Mouse (Mus musculus) intestine, postnatal 0 days (tissue): Measurements from ENCODE around the gene Adipoq. TPM values are rescaled to one million over a fixed set of nuclear protein-coding genes. Genes with fewer than 3 reads are reported as not detected.

ENCODE experiments used
- ATAC-seq: fragments of 200-750 bp; cut with Nextera tagmentation; 2 replicates; pipeline ENCODE4 v1.8.0; 2017; ENCODE audit warnings: mild to moderate bottlenecking, moderate TSS enrichment, moderate library complexity
- H3K27ac ChIP-seq: fragments of 300-500 bp; sonication (generic); 2 replicates; pipeline ENCODE4 v1.5.1; 2014; ENCODE audit warnings: mild to moderate bottlenecking, low read depth, low read length, moderate library complexity
- H3K27me3 ChIP-seq: fragments of 300-500 bp; sonication (generic); replicated peaks from 2 replicates; pipeline ENCODE4 v1.6.1; 2014; ENCODE audit warnings: low read length, mixed read lengths; ENCODE audit not compliant: control insufficient read depth, insufficient read depth
- H3K36me3 ChIP-seq: fragments of 300-500 bp; sonication (generic); 2 replicates; pipeline ENCODE4 v1.6.1; 2014; ENCODE audit warnings: mild to moderate bottlenecking, moderate library complexity; ENCODE audit not compliant: control insufficient read depth, insufficient read depth
- H3K4me1 ChIP-seq: fragments of 300-500 bp; sonication (generic); replicated peaks from 2 replicates; pipeline ENCODE4 v1.6.1; 2014; ENCODE audit warnings: antibody characterized with exemption, low read length, mixed read lengths; ENCODE audit not compliant: control insufficient read depth, insufficient read depth
- H3K4me2 ChIP-seq: fragments of 300-500 bp; sonication (generic); replicated peaks from 2 replicates; pipeline ENCODE4 v1.6.1; 2014; ENCODE audit warnings: low read depth, mild to moderate bottlenecking, moderate library complexity
- H3K4me3 ChIP-seq: fragments of 300-500 bp; sonication (generic); 2 replicates; pipeline ENCODE4 v1.5.1; 2014; ENCODE audit warnings: low read depth, low read length
- H3K9ac ChIP-seq: fragments of 300-500 bp; sonication (generic); 2 replicates; pipeline ENCODE4 v1.6.1; 2014; ENCODE audit warnings: mild to moderate bottlenecking, low read depth, low read length
- H3K9me3 ChIP-seq: fragments of 300-500 bp; sonication (generic); 2 replicates; pipeline ENCODE4 v1.6.1; 2016; ENCODE audit warnings: mixed run types; ENCODE audit not compliant: control insufficient read depth
- CTCF ChIP-seq: sonication (generic); IDR thresholded peaks from 2 replicates; pipeline ENCODE4 v1.5.1; 2016; ENCODE audit warnings: low read depth, mild to moderate bottlenecking, control low read depth, antibody characterized with exemption, moderate library complexity
- WGBS: fragments of 180-500 bp; shearing (Covaris S2); extraction: QIAGEN DNeasy Blood & Tissue Kit; methylation state at CpG from one replicate; pipeline ENCODE4 v1.1.7; 2014; 5-methylcytosine and 5-hydroxymethylcytosine counted together
- polyA plus RNA-seq: library from polyadenylated mRNA; unstranded; fragments of >200 nt; fragmentation: Nextera tagmentation; extraction: Ambion mirVana; gene quantifications from 2 replicates; pipeline ENCODE4 v1.2.1, GENCODE M21; 2015

The Adipoq gene
- polyA plus RNA-seq, 1 experiment from 2014 or later = not detected

GRCm38 (mm10) chr16:23140911-23141310 is 5.4 kb upstream of the Adipoq start:
- Histone ChIP-seq H3K4me1 (no peaks in the 10 kb centered on the region), H3K4me3 (no peak overlapping the region), H3K9me3 (no peaks in the 10 kb centered on the region), H3K4me2 (no peak overlapping the region), H3K27ac (no peak overlapping the region), H3K27me3 (no peaks in the 10 kb centered on the region), H3K36me3 (no peaks in the 10 kb centered on the region), H3K9ac (no peak overlapping the region)
- WGBS = 92% methylated on average over 3 of the region's 3 CpGs
- TF ChIP-seq CTCF = no peak
- ATAC-seq = no peak

- no peak for ATAC-seq
- no peak for TF ChIP-seq CTCF
- Histone ChIP-seq H3K4me2 (no peak overlapping the region), H3K36me3 (no peaks in the 10 kb centered on the region), H3K27me3 (no peaks in the 10 kb centered on the region), H3K27ac (no peak overlapping the region), H3K4me3 (no peak overlapping the region), H3K9me3 (no peaks in the 10 kb centered on the region), H3K4me1 (no peaks in the 10 kb centered on the region), H3K9ac (no peak overlapping the region)
- WGBS = 87% methylated on average over 7 of the region's 7 CpGs
These were observed 2.0 kb upstream of the Adipoq start for GRCm38 (mm10) chr16:23144326-23144725.

- WGBS = 76% methylated on average over 5 of the region's 5 CpGs
- Histone ChIP-seq H3K36me3 (no peaks in the 10 kb centered on the region), H3K9me3 (no peaks in the 10 kb centered on the region), H3K27me3 (no peaks in the 10 kb centered on the region), H3K4me3 (no peak overlapping the region), H3K4me1 (no peaks in the 10 kb centered on the region), H3K9ac (no peak overlapping the region), H3K4me2 (no peak overlapping the region), H3K27ac (no peak overlapping the region)
- ATAC-seq = no peak
- TF ChIP-seq CTCF = no peak
These were observed 1.1 kb upstream of the Adipoq start for GRCm38 (mm10) chr16:23145211-23145610.

- Histone ChIP-seq H3K4me1 (no peaks in the 10 kb centered on the region), H3K27ac (no peak overlapping the region), H3K9ac (no peak overlapping the region), H3K4me2 (no peak overlapping the region), H3K36me3 (no peaks in the 10 kb centered on the region), H3K27me3 (no peaks in the 10 kb centered on the region), H3K4me3 (no peak overlapping the region), H3K9me3 (no peaks in the 10 kb centered on the region)
- no peak for ATAC-seq
- 78% methylated on average over 2 of the region's 2 CpGs for WGBS
- no peak for TF ChIP-seq CTCF
These were observed 2.6 kb downstream of the Adipoq start for GRCm38 (mm10) chr16:23148936-23149335.

- ATAC-seq = no peak
- WGBS = 65% methylated on average over 8 of the region's 8 CpGs
- Histone ChIP-seq H3K36me3 (no peaks in the 10 kb centered on the region), H3K9me3 (no peaks in the 10 kb centered on the region), H3K9ac (no peak overlapping the region), H3K27me3 (no peaks in the 10 kb centered on the region), H3K27ac (no peak overlapping the region), H3K4me1 (no peaks in the 10 kb centered on the region), H3K4me3 (no peak overlapping the region), H3K4me2 (no peak overlapping the region)
- no peak for TF ChIP-seq CTCF
These were observed 3.1 kb downstream of the Adipoq start for GRCm38 (mm10) chr16:23149396-23149795.

- no peak overlapping the region for H3K4me2 ChIP-seq
- no peak for ATAC-seq
- H3K4me1 ChIP-seq = no peaks in the 10 kb centered on the region
- H3K4me3 ChIP-seq = no peak overlapping the region
- no peaks in the 10 kb centered on the region for H3K9me3 ChIP-seq
- H3K27ac ChIP-seq = no peak overlapping the region
- TF ChIP-seq CTCF = peak; percentile 80
- no peaks in the 10 kb centered on the region for H3K36me3 ChIP-seq
- no peak overlapping the region for H3K9ac ChIP-seq
- 11% methylated on average over 2 of the region's 2 CpGs for WGBS
- H3K27me3 ChIP-seq = no peaks in the 10 kb centered on the region
These were observed 5.1 kb downstream of the Adipoq start for GRCm38 (mm10) chr16:23151423-23151822.

GRCm38 (mm10) chr16:23154261-23154660 is 7.9 kb downstream of the Adipoq start:
- Histone ChIP-seq H3K9ac (no peak overlapping the region), H3K9me3 (no peaks in the 10 kb centered on the region), H3K36me3 (no peaks in the 10 kb centered on the region), H3K4me2 (no peak overlapping the region), H3K27me3 (no peaks in the 10 kb centered on the region), H3K27ac (no peak overlapping the region), H3K4me1 (no peaks in the 10 kb centered on the region), H3K4me3 (no peak overlapping the region)
- WGBS = 78% methylated on average over 5 of the region's 5 CpGs
- ATAC-seq = no peak
- TF ChIP-seq CTCF = no peak
